Mouse (Mus musculus): ENCODE data around the gene Il12rb1.
A peak's percentile ranks its signal among the peaks of the same experiment; 100 is the strongest.

Gene Il12rb1

GRCm38 (mm10) chr8:70866566-70866965 is 58.3 kb downstream of the Il12rb1 start:
- Histone ChIP-seq H3K27me3 (ENCODE audit: insufficient read depth, low read length) (peaks cover 35% of the 10 kb centered on the region), H3K4me3 (replicated peaks; ENCODE audit: low read length) (peak overlapping the region; percentile 79; the same call in 1 of the 2 replicates), H3K36me3 (ENCODE audit: insufficient read depth, low read length) (peaks cover 26% of the 10 kb centered on the region), H3K9me3 (ENCODE audit: low read length) (no peaks in the 10 kb centered on the region), H3K4me1 (replicated peaks; ENCODE audit: low read depth, low read length) (peaks cover 87% of the 10 kb centered on the region)
- TF ChIP-seq CTCF (conservative IDR thresholded peaks at IDR 0.05; ENCODE audit: low read length) (no peak), NANOG (IDR thresholded peaks at IDR 0.05; ENCODE audit: borderline replicate concordance, low read length) (no peak), POU5F1 (IDR thresholded peaks at IDR 0.05; ENCODE audit: borderline replicate concordance, low read length) (no peak)

- peaks cover 14% of the 10 kb centered on the region for H3K27me3 ChIP-seq (ENCODE audit: insufficient read depth, low read length)
- H3K4me3 ChIP-seq (replicated peaks; ENCODE audit: low read length) = peak overlapping the region; percentile 81
- peaks cover 28% of the 10 kb centered on the region for H3K36me3 ChIP-seq (ENCODE audit: insufficient read depth, low read length)
- TF ChIP-seq POU5F1 (IDR thresholded peaks at IDR 0.05; ENCODE audit: borderline replicate concordance, low read length) (no peak), NANOG (IDR thresholded peaks at IDR 0.05; ENCODE audit: borderline replicate concordance, low read length) (no peak), CTCF (conservative IDR thresholded peaks at IDR 0.05; ENCODE audit: low read length) (no peak)
- H3K4me1 ChIP-seq (replicated peaks; ENCODE audit: low read depth, low read length) = peaks cover 78% of the 10 kb centered on the region
- H3K9me3 ChIP-seq (ENCODE audit: low read length) = no peaks in the 10 kb centered on the region
Measured at GRCm38 (mm10) chr8:70868559-70869198, 60.4 kb downstream of the Il12rb1 start.

GRCm38 (mm10) chr8:70869199-70869571 is 60.9 kb downstream of the Il12rb1 start:
- TF ChIP-seq NANOG (IDR thresholded peaks at IDR 0.05; ENCODE audit: borderline replicate concordance, low read length) (no peak), POU5F1 (IDR thresholded peaks at IDR 0.05; ENCODE audit: borderline replicate concordance, low read length) (no peak), CTCF (conservative IDR thresholded peaks at IDR 0.05; ENCODE audit: low read length) (no peak)
- Histone ChIP-seq H3K36me3 (ENCODE audit: insufficient read depth, low read length) (peaks cover 28% of the 10 kb centered on the region), H3K9me3 (ENCODE audit: low read length) (no peaks in the 10 kb centered on the region), H3K4me3 (replicated peaks; ENCODE audit: low read length) (peak overlapping the region; percentile 81), H3K27me3 (ENCODE audit: insufficient read depth, low read length) (peaks cover 9% of the 10 kb centered on the region), H3K4me1 (replicated peaks; ENCODE audit: low read depth, low read length) (peaks cover 80% of the 10 kb centered on the region)

GRCm38 (mm10) chr8:70869601-70870041 is 61.4 kb downstream of the Il12rb1 start:
- no peaks in the 10 kb centered on the region for H3K9me3 ChIP-seq (ENCODE audit: low read length)
- peak overlapping the region; percentile 81 for H3K4me3 ChIP-seq (replicated peaks; ENCODE audit: low read length)
- TF ChIP-seq NANOG (IDR thresholded peaks at IDR 0.05; ENCODE audit: borderline replicate concordance, low read length) = no peak
- peak; percentile 66 for TF ChIP-seq CTCF (conservative IDR thresholded peaks at IDR 0.05; ENCODE audit: low read length)
- TF ChIP-seq POU5F1 (IDR thresholded peaks at IDR 0.05; ENCODE audit: borderline replicate concordance, low read length) = no peak
- peaks cover 28% of the 10 kb centered on the region for H3K36me3 ChIP-seq (ENCODE audit: insufficient read depth, low read length)
- peaks cover 80% of the 10 kb centered on the region for H3K4me1 ChIP-seq (replicated peaks; ENCODE audit: low read depth, low read length)
- peaks cover 4% of the 10 kb centered on the region for H3K27me3 ChIP-seq (ENCODE audit: insufficient read depth, low read length)

All from E14TG2a.4 (cell line).